Mouse (Mus musculus): Measurements from ENCODE around the gene C2cd4d. TPM values are rescaled to one million over a fixed set of nuclear protein-coding genes. Genes with fewer than 3 reads are reported as not detected.
A peak's percentile ranks its signal among the peaks of the same experiment; 100 is the strongest.

C2cd4d gene
- polyA plus RNA-seq, 2 experiments = 0.04 to 0.23 TPM

DNA sequence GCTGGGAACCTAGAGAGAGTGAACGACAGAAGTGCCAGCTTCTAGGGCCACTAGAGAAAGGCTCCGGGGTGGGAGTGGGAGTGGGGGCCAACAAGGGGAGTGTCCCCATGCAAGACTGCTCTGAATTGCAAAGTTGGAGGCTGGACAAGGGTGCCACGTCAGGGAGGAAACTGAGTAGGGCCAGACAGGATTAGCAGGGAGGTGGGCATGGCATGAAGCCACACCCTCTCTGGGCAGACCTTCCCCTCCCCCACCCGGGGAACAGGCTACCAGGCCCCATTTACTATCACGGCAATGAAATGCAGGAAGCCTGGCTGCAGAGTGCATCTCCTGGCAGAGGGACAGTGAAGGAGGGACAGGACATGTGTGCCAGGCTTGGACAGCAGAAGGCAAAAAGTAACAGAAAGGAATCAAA lies 11.4 kb downstream of the C2cd4d start:
- Histone ChIP-seq H3K9me3 (ENCODE audit: control insufficient read depth, low read length) (no peaks in the 10 kb centered on the region), H3K27me3 (ENCODE audit: control insufficient read depth, insufficient read depth, low read length) (no peaks in the 10 kb centered on the region), H3K4me1 (replicated peaks; ENCODE audit: control insufficient read depth in 2 of 2, insufficient read depth in 2 of 2, low read length in 1 of 2) (no peaks in the 10 kb centered on the region), H3K27ac (no peak overlapping the region), H3K9ac (replicated peaks) (no peak overlapping the region), H3K4me3 (ENCODE audit: insufficient read depth in 1 of 2, low read depth in 2 of 2, low read length in 2 of 2) (no peak overlapping the region), H3K4me2 (ENCODE audit: low read depth) (0 out of 2 replicates have a peak overlapping the region, but pooled peaks have one; percentile 8), H3K36me3 (replicated peaks; ENCODE audit: control insufficient read depth, insufficient read depth, low read depth) (no peaks in the 10 kb centered on the region)
- TF ChIP-seq CTCF (IDR thresholded peaks at IDR 0.05; ENCODE audit: low read depth) = no peak
- TF ChIP-seq EP300 (IDR thresholded peaks at IDR 0.05; ENCODE audit: low read depth) = no peak
- DNase-seq (ENCODE audit: low read depth in 3 of 3, low spot score in 3 of 3) = no peak
- no peak for ATAC-seq (ENCODE audit: insufficient read depth)
- WGBS (ENCODE audit: insufficient replicate concordance) = 1% methylated on average over 5 of the region's 5 CpGs

GRCm38 (mm10) chr3:94374636-94375035 lies 12.4 kb downstream of the C2cd4d start:
- ATAC-seq (ENCODE audit: insufficient read depth) (no peak), DNase-seq (ENCODE audit: low read depth in 3 of 3, low spot score in 3 of 3) (no peak)
- Histone ChIP-seq H3K27ac (no peak overlapping the region), H3K4me1 (replicated peaks; ENCODE audit: control insufficient read depth in 2 of 2, insufficient read depth in 2 of 2, low read length in 1 of 2) (no peaks in the 10 kb centered on the region), H3K4me3 (ENCODE audit: insufficient read depth in 1 of 2, low read depth in 2 of 2, low read length in 2 of 2) (no peak overlapping the region), H3K9ac (replicated peaks) (no peak overlapping the region), H3K36me3 (replicated peaks; ENCODE audit: control insufficient read depth, insufficient read depth, low read depth) (no peaks in the 10 kb centered on the region), H3K9me3 (ENCODE audit: control insufficient read depth, low read length) (no peaks in the 10 kb centered on the region), H3K4me2 (ENCODE audit: low read depth) (no peak overlapping the region), H3K27me3 (ENCODE audit: control insufficient read depth, insufficient read depth, low read length) (no peaks in the 10 kb centered on the region)
- TF ChIP-seq EP300 (IDR thresholded peaks at IDR 0.05; ENCODE audit: low read depth) (no peak), CTCF (IDR thresholded peaks at IDR 0.05; ENCODE audit: low read depth) (no peak)

DNA sequence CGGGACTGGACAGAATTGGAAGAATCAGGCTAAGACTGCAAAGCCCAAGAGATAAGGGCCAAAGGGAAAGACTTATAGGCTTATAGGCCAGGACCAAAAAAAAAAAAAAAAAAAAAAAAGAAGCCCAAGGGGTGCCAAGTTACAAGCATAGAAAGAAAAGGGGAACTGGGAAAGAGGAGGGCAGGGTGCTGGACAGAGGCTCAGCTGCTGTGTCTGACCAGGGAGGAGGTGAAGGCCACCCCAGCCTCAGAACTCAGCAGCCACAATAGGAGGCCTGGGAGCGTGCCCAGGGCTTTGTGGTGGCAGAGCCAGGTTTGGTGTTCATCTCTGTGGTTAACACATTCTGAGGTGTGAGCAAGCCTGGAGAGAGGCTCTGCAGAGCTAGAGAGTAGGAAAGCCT lies 12.9 kb downstream of the C2cd4d start:
- no peak overlapping the region for H3K4me3 ChIP-seq (ENCODE audit: insufficient read depth in 1 of 2, low read depth in 2 of 2, low read length in 2 of 2)
- TF ChIP-seq EP300 (IDR thresholded peaks at IDR 0.05; ENCODE audit: low read depth) (no peak), CTCF (IDR thresholded peaks at IDR 0.05; ENCODE audit: low read depth) (no peak)
- H3K27me3 ChIP-seq (ENCODE audit: control insufficient read depth, insufficient read depth, low read length) = no peaks in the 10 kb centered on the region
- no peak overlapping the region for H3K4me2 ChIP-seq (ENCODE audit: low read depth)
- ATAC-seq (ENCODE audit: insufficient read depth) = no peak
- H3K9me3 ChIP-seq (ENCODE audit: control insufficient read depth, low read length) = no peaks in the 10 kb centered on the region
- WGBS (ENCODE audit: insufficient replicate concordance) = 36% methylated on average over 2 of the region's 2 CpGs
- no peak for DNase-seq (ENCODE audit: low read depth in 3 of 3, low spot score in 3 of 3)
- H3K9ac ChIP-seq (replicated peaks) = no peak overlapping the region
- no peaks in the 10 kb centered on the region for H3K4me1 ChIP-seq (replicated peaks; ENCODE audit: control insufficient read depth in 2 of 2, insufficient read depth in 2 of 2, low read length in 1 of 2)
- H3K27ac ChIP-seq = no peak overlapping the region
- no peaks in the 10 kb centered on the region for H3K36me3 ChIP-seq (replicated peaks; ENCODE audit: control insufficient read depth, insufficient read depth, low read depth)

- no peak overlapping the region for H3K9ac ChIP-seq (replicated peaks)
- TF ChIP-seq EP300 (IDR thresholded peaks at IDR 0.05; ENCODE audit: low read depth) (no peak), CTCF (IDR thresholded peaks at IDR 0.05; ENCODE audit: low read depth) (no peak)
- no peak overlapping the region for H3K27ac ChIP-seq
- H3K9me3 ChIP-seq (ENCODE audit: control insufficient read depth, low read length) = no peaks in the 10 kb centered on the region
- WGBS (ENCODE audit: insufficient replicate concordance) = 36% methylated on average over 5 of the region's 5 CpGs
- no peaks in the 10 kb centered on the region for H3K36me3 ChIP-seq (replicated peaks; ENCODE audit: control insufficient read depth, insufficient read depth, low read depth)
- H3K4me2 ChIP-seq (ENCODE audit: low read depth) = no peak overlapping the region
- no peak for DNase-seq (ENCODE audit: low read depth in 3 of 3, low spot score in 3 of 3)
- ATAC-seq (ENCODE audit: insufficient read depth) = no peak
- no peaks in the 10 kb centered on the region for H3K4me1 ChIP-seq (replicated peaks; ENCODE audit: control insufficient read depth in 2 of 2, insufficient read depth in 2 of 2, low read length in 1 of 2)
- H3K27me3 ChIP-seq (ENCODE audit: control insufficient read depth, insufficient read depth, low read length) = no peaks in the 10 kb centered on the region
- H3K4me3 ChIP-seq (ENCODE audit: insufficient read depth in 1 of 2, low read depth in 2 of 2, low read length in 2 of 2) = no peak overlapping the region
These were observed 13.6 kb downstream of the C2cd4d start for GRCm38 (mm10) chr3:94375861-94376260.

DNA sequence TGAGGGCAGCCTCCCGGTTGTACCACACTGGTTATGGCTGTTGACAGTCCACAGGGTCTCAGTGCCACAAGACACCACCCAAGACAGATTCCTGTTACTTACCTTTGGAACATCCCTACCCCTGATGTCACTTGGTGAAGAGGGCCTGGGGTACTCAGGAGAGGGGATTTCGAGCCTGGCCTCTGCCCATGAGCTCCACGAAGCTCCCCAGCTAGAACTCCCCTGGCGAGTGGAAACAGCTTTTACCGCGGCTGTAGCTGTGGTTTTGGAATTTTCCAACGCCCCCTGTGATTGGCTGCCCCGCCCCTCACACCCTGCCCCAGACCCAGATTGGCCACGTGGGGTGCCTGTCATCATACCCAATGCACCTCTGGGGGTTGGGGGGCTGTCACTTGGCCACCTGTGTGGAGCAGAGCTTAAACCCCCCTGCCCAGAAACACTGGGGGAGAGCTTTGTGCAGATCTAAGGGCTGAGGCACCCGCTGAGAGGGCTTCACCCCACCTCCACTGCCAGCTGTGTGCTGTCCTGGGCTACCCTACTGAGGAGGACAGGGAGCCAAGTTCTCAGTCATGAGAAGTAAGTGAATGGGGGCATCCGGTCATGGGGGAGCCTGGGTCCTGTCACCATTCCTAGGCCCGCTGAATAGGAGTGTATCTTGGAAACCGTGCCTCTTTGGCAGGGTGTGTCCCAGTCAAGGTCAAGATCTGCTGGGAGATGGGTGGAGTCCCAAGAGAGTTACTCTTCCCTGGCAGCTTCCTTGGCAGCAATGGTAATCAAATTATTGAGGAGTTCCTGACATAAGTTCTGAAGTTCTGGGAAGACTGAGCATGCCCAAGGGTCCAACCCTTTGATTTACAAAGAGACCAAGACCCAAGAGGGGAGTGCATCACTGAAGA lies 15.0 kb downstream of the C2cd4d start:
- Histone ChIP-seq H3K9ac (replicated peaks) (no peak overlapping the region), H3K4me2 (ENCODE audit: low read depth) (no peak overlapping the region), H3K27me3 (ENCODE audit: control insufficient read depth, insufficient read depth, low read length) (no peaks in the 10 kb centered on the region), H3K36me3 (replicated peaks; ENCODE audit: control insufficient read depth, insufficient read depth, low read depth) (no peaks in the 10 kb centered on the region), H3K9me3 (ENCODE audit: control insufficient read depth, low read length) (no peaks in the 10 kb centered on the region), H3K27ac (no peak overlapping the region), H3K4me1 (replicated peaks; ENCODE audit: control insufficient read depth in 2 of 2, insufficient read depth in 2 of 2, low read length in 1 of 2) (no peaks in the 10 kb centered on the region), H3K4me3 (ENCODE audit: insufficient read depth in 1 of 2, low read depth in 2 of 2, low read length in 2 of 2) (no peak overlapping the region)
- ATAC-seq (ENCODE audit: insufficient read depth) = no peak
- 9% methylated on average over 13 of the region's 13 CpGs for whole genome bisulfite sequencing (ENCODE audit: insufficient replicate concordance)
- TF ChIP-seq CTCF (IDR thresholded peaks at IDR 0.05; ENCODE audit: low read depth) (no peak), EP300 (IDR thresholded peaks at IDR 0.05; ENCODE audit: low read depth) (no peak)
- DNase-seq (ENCODE audit: low read depth in 3 of 3, low spot score in 3 of 3) = no peak
